Mouse (Mus musculus) heart, embryonic 16.5 days (tissue): ENCODE measurements around the gene Plin1. TPM values are rescaled to one million over a fixed set of nuclear protein-coding genes. Genes with fewer than 3 reads are reported as not detected.
A peak's percentile ranks its signal among the peaks of the same experiment; 100 is the strongest.

Experiments
- ATAC-seq: fragments of 200-750 bp; cut with Nextera tagmentation; replicated peaks from 2 replicates; pipeline ENCODE4 v1.8.0; 2017; ENCODE audit warnings: moderate number of reproducible peaks; ENCODE audit not compliant: insufficient read depth, low FRiP score; ENCODE audit errors: extremely low read depth
- H3K27ac ChIP-seq: fragments of 300-500 bp; sonication (generic); 2 replicates; pipeline ENCODE4 v1.5.1; 2014; ENCODE audit warnings: mild to moderate bottlenecking, low read length, control low read depth, moderate library complexity
- H3K27me3 ChIP-seq: fragments of 300-500 bp; sonication (generic); 2 replicates; pipeline ENCODE4 v1.6.1; 2014; ENCODE audit warnings: low read length, mixed read lengths; ENCODE audit not compliant: control insufficient read depth, insufficient read depth
- H3K36me3 ChIP-seq: fragments of 300-500 bp; sonication (generic); 2 replicates; pipeline ENCODE4 v1.6.1; 2014; ENCODE audit not compliant: control insufficient read depth, insufficient read depth
- H3K4me1 ChIP-seq: fragments of 300-500 bp; sonication (generic); 2 replicates; pipeline ENCODE4 v1.6.1; 2014; ENCODE audit warnings: low read length, mixed read lengths; ENCODE audit not compliant: control insufficient read depth, insufficient read depth
- H3K4me2 ChIP-seq: fragments of 300-500 bp; sonication (generic); 2 replicates; pipeline ENCODE4 v1.6.1; 2014; ENCODE audit warnings: low read depth, mild to moderate bottlenecking, control low read depth, low read length
- H3K4me3 ChIP-seq: fragments of 300-500 bp; sonication (generic); 2 replicates; pipeline ENCODE4 v1.5.1; 2014; ENCODE audit warnings: mild to moderate bottlenecking, control low read depth, low read length
- H3K9ac ChIP-seq: fragments of 300-500 bp; sonication (generic); 2 replicates; pipeline ENCODE4 v1.6.1; 2014; ENCODE audit warnings: low read length, control low read depth
- H3K9me3 ChIP-seq: fragments of 300-500 bp; sonication (generic); replicated peaks from 2 replicates; pipeline ENCODE4 v1.6.1; 2016; ENCODE audit warnings: low read length; ENCODE audit not compliant: control insufficient read depth
- WGBS: fragments of 180-500 bp; shearing (Covaris S2); extraction: QIAGEN DNeasy Blood & Tissue Kit; methylation state at CpG from one replicate; pipeline ENCODE4 v1.1.7; 2014; 5-methylcytosine and 5-hydroxymethylcytosine counted together
- polyA plus RNA-seq: library from polyadenylated mRNA; unstranded; fragments of >200 nt; fragmentation: Nextera tagmentation; extraction: Ambion mirVana; gene quantifications from 2 replicates; pipeline ENCODE4 v1.2.1, GENCODE M21; 2015

The Plin1 gene
- polyA plus RNA-seq, 1 experiment from 2014 or later = not detected

- H3K4me1 ChIP-seq = 0 out of 2 replicates have a peak, but pooled peaks cover 2% of the 10 kb centered on the region
- no peaks in the 10 kb centered on the region for H3K27me3 ChIP-seq
- H3K9me3 ChIP-seq = no peaks in the 10 kb centered on the region
- H3K4me3 ChIP-seq = peak overlapping the region; percentile 89
- no peak overlapping the region for H3K27ac ChIP-seq
- peak overlapping the region; percentile 99 for H3K4me2 ChIP-seq
- ATAC-seq = no peak
- H3K36me3 ChIP-seq = no peaks in the 10 kb centered on the region
- WGBS = 21% methylated on average over 11 of the region's 11 CpGs
- peak overlapping the region; percentile 79 for H3K9ac ChIP-seq
These were observed 9.6 kb upstream of the Plin1 start for GRCm38 (mm10) chr7:79742277-79742658.

DNA sequence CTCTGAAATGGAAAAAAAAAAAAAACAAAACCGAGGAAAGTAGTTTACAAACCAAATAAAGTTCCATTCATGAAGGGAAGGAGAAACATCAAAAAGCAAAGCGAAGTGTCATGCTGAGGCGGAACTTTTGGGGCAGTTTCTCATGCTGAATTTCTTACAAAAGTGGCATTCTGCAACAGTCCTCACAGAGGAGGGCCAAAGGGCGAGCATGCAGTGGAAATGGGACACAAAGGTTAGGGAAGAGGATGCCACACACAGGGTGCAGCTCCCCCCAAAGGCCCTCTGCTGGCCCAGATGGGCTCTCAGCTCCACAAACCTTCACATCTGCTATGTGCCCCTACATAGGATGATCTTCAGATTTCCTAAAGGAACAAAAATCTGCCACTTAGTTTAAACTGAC, 7.6 kb upstream of the Plin1 start:
- 81% methylated on average over 4 of the region's 4 CpGs for WGBS
- Histone ChIP-seq H3K4me2 (no peak overlapping the region), H3K27ac (no peak overlapping the region), H3K4me1 (0 out of 2 replicates have a peak, but pooled peaks cover 2% of the 10 kb centered on the region), H3K27me3 (no peaks in the 10 kb centered on the region), H3K9me3 (no peaks in the 10 kb centered on the region), H3K4me3 (no peak overlapping the region), H3K36me3 (no peaks in the 10 kb centered on the region), H3K9ac (no peak overlapping the region)
- ATAC-seq = no peak

DNA sequence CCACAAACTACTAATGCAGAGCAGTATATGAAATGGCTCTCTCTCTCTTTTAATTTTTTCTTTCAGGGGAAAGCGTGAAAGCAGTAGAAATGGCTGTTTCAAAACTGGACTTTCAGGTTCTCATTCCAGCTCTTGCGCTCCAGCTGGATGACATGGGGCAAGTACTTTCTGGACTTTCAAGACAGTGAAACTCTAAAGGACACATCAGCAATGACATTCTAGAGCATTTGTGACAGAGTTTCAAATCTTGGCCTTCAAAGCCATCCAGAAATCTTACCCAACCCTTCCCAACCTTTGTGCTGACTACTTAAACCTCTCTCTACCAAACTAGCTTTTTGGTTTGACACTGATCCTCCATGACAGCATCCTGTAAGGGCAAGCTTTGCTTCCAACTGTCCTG, 6.2 kb upstream of the Plin1 start:
- 90% methylated on average over 2 of the region's 2 CpGs for WGBS
- no peak for ATAC-seq
- Histone ChIP-seq H3K4me1 (0 out of 2 replicates have a peak, but pooled peaks cover 2% of the 10 kb centered on the region), H3K9me3 (no peaks in the 10 kb centered on the region), H3K36me3 (no peaks in the 10 kb centered on the region), H3K4me3 (no peak overlapping the region), H3K4me2 (no peak overlapping the region), H3K27ac (no peak overlapping the region), H3K9ac (no peak overlapping the region), H3K27me3 (no peaks in the 10 kb centered on the region)

- no peak overlapping the region for H3K27ac ChIP-seq
- no peak for ATAC-seq
- no peak overlapping the region for H3K4me3 ChIP-seq
- no peak overlapping the region for H3K4me2 ChIP-seq
- H3K27me3 ChIP-seq = no peaks in the 10 kb centered on the region
- no peaks in the 10 kb centered on the region for H3K36me3 ChIP-seq
- H3K9ac ChIP-seq = no peak overlapping the region
- 80% methylated on average over 14 of the region's 14 CpGs for WGBS
- no peaks in the 10 kb centered on the region for H3K4me1 ChIP-seq
- no peaks in the 10 kb centered on the region for H3K9me3 ChIP-seq
These were observed 3.8 kb upstream of the Plin1 start for GRCm38 (mm10) chr7:79736511-79736910.

DNA sequence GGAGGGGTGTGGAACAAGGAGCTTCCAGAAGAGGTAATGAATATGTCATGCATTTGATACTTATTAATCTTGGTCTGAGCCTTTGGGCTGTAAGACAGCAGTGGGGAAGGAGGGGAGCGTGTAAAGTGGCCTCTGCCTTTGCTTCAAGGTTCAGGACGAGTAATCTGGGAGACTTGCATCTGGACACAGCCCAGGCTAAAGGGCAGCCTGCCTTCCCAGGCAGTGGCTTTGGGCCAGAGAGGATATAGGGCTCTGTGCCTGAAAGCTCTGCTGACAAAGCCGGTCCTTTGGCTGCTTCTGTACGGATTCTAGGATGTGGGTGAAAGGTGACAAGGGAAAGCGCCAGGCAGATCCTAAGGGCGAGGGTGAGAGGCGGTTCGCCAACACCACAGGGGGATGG, 1.9 kb upstream of the Plin1 start:
- H3K4me2 ChIP-seq = no peak overlapping the region
- H3K4me1 ChIP-seq = no peaks in the 10 kb centered on the region
- H3K36me3 ChIP-seq = no peaks in the 10 kb centered on the region
- no peak for ATAC-seq
- H3K27ac ChIP-seq = no peak overlapping the region
- 74% methylated on average over 8 of the region's 8 CpGs for WGBS
- no peaks in the 10 kb centered on the region for H3K27me3 ChIP-seq
- H3K9ac ChIP-seq = no peak overlapping the region
- H3K4me3 ChIP-seq = no peak overlapping the region
- H3K9me3 ChIP-seq = no peaks in the 10 kb centered on the region

DNA sequence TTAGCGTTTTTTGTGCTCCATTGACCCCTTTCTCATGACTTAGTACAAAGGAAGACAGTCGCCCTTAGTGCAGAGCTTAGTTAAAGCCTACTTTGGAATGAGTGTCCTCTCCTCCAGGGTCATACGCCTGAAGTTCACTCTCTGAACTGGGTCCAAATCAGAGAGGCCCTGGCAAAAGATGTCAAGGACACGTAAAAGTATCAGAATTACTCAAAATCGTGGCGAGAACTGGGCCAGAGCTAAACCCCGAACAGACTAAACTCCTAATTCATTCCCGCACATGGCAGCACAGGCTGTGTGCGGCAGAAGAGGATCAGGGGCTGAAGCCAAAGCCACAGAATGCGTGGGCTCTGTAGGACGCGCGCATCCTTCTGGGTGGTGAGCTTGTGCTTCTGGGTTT, 1.3 kb downstream of the Plin1 start:
- H3K4me3 ChIP-seq = no peak overlapping the region
- H3K36me3 ChIP-seq = no peaks in the 10 kb centered on the region
- no peak overlapping the region for H3K27ac ChIP-seq
- no peaks in the 10 kb centered on the region for H3K4me1 ChIP-seq
- H3K9ac ChIP-seq = no peak overlapping the region
- 0 out of 2 replicates have a peak, but pooled peaks cover under 1% of the 10 kb centered on the region for H3K27me3 ChIP-seq
- no peak overlapping the region for H3K4me2 ChIP-seq
- 79% methylated on average over 13 of the region's 13 CpGs for WGBS
- no peak for ATAC-seq
- H3K9me3 ChIP-seq = no peaks in the 10 kb centered on the region

GRCm38 (mm10) chr7:79729743-79730370, 2.8 kb downstream of the Plin1 start:
- Histone ChIP-seq H3K4me3 (no peak overlapping the region), H3K27me3 (0 out of 2 replicates have a peak, but pooled peaks cover 2% of the 10 kb centered on the region), H3K4me1 (no peaks in the 10 kb centered on the region), H3K9ac (no peak overlapping the region; the same call in 1 of the 2 replicates), H3K36me3 (no peaks in the 10 kb centered on the region), H3K27ac (no peak overlapping the region), H3K4me2 (no peak overlapping the region), H3K9me3 (no peaks in the 10 kb centered on the region)
- 0 out of 2 replicates have a peak, but pooled peaks have one; percentile 35 for ATAC-seq
- 59% methylated on average over 11 of the region's 11 CpGs for WGBS

DNA sequence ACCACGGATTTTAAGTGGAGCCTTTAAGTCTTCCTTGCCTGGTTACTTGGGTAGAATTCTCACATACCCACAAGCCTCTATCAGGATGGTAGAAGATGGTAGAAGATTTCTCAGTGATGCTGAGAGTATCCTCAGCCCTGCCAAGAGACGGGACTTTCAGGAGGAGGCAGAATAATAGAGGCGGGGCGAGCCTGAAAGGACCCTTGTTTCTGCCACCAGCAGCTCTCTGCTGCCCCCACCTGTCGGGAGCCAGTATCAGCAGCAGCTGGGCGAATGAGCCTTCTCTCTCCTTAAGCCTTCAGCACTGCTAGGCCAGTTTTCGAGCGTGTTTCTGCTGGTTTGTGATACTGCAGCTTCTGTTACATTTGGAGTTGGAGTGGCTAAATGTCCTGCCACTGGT, 3.5 kb downstream of the Plin1 start:
- Histone ChIP-seq H3K4me2 (no peak overlapping the region), H3K9ac (no peak overlapping the region), H3K36me3 (no peaks in the 10 kb centered on the region), H3K27me3 (0 out of 2 replicates have a peak, but pooled peaks cover 2% of the 10 kb centered on the region), H3K9me3 (no peaks in the 10 kb centered on the region), H3K4me1 (no peaks in the 10 kb centered on the region), H3K4me3 (no peak overlapping the region), H3K27ac (no peak overlapping the region)
- WGBS = 4% methylated on average over 8 of the region's 8 CpGs
- ATAC-seq = no peak

DNA sequence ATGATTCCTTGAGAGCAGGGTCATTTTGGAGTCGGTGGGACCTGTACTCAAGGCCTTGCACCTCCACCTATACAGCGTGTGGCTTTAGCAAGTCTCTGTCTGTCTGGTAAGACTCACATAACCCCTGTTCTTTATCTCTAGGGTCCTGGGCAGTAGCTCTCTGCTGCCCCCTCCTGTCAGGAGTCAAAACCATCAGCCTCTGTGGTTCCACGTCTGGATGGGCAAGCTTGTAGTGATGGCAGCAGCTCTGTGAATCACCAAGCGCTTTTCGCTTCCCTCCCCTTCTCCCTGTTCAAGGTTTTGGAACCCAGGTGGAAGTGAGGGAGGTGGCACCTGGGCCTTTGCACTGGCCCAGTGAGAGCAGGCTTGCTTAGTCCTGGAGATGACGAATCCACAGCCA, 4.5 kb downstream of the Plin1 start:
- no peak overlapping the region for H3K4me2 ChIP-seq
- 0 out of 2 replicates have a peak, but pooled peaks cover 2% of the 10 kb centered on the region for H3K27me3 ChIP-seq
- no peaks in the 10 kb centered on the region for H3K4me1 ChIP-seq
- H3K4me3 ChIP-seq = no peak overlapping the region
- H3K36me3 ChIP-seq = no peaks in the 10 kb centered on the region
- ATAC-seq = no peak
- no peak overlapping the region for H3K9ac ChIP-seq
- H3K27ac ChIP-seq = no peak overlapping the region
- WGBS = 25% methylated on average over 6 of the region's 6 CpGs
- H3K9me3 ChIP-seq = no peaks in the 10 kb centered on the region
